Mouse (Mus musculus) ES-Bruce4 (cell line): ENCODE data around the gene Scamp3.

Source experiments
- CTCF ChIP-seq: IDR thresholded peaks from one replicate; pipeline ENCODE4 v1.8.1; 2011; ENCODE audit warnings: low read depth, low read length
- EP300 ChIP-seq: IDR thresholded peaks from 2 replicates; pipeline ENCODE4 v1.6.1; 2011; ENCODE audit warnings: low read depth, low read length; ENCODE audit not compliant: insufficient read depth
- POLR2A ChIP-seq: IDR thresholded peaks from one replicate; pipeline ENCODE4 v1.8.1; 2011; ENCODE audit warnings: low read length; ENCODE audit not compliant: insufficient read depth

DNA sequence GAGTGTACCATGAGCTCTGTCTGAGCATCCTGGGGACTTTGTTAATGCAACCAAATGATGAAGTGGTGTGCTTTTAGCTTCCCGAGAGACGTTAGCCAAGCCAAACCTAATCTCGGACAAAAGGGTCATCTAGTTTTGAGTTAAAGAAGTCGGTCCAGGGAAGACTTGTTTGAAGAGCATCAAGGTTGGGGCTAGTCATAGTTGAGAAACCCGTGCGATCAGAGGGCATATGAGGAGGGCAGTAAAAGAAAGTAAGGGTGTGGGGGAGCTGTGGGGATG is 773 bp downstream of the Scamp3 start:
- no peak for TF ChIP-seq POLR2A
- TF ChIP-seq CTCF = no peak
- TF ChIP-seq EP300 = no peak
